In the genomic region with DNA sequence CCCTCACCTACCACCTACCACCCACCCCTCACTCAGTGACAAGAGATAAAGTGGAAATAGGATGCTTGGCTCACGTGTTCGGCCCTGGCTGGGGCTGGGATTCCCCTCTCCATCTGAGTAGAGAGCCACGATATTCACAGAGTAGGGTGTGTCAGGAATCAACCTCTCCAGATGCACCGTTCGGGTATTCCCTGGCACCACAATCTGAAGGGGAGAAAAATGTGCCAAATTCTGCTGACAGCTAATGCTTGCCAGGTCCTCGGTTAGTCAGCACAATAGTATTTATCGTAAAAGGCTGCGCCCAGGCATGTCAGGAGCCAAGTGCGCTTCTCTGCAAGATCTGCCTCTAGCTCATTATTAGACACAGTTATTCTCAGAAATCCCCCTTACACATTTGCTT, we compare ENCODE assay signal across 16 mouse cellular contexts.
A peak's percentile ranks its signal among the peaks of the same experiment; 100 is the strongest.
DNase-seq lines count a peak whose midpoint lies in the region; ATAC-seq and TF ChIP-seq lines count a peak whose summit lies in the region.
"Had no signal": no experiment of that assay in that cellular context is flagged by ENCODE, and none has a peak within 500 bp of the region (broad histone marks: within the 10 kb centered on the region; RNA-seq: fewer than 3 reads in every experiment).

No protein-coding gene starts in this region.

- peaks cover 4% of the 10 kb centered on the region for H3K4me1 ChIP-seq in limb, embryonic 14.5 days (ENCODE audit: control insufficient read depth, insufficient read depth, low read length)
- H3K4me1 ChIP-seq in limb, embryonic 10.5 days = no peaks in the 10 kb centered on the region
- H3K4me1 ChIP-seq in thymus, adult 2 months (replicated peaks; ENCODE audit: control insufficient read depth, insufficient read depth, low read length) = no peaks in the 10 kb centered on the region
- no peaks in the 10 kb centered on the region for H3K4me1 ChIP-seq in kidney, embryonic 15.5 days
- H3K4me1 ChIP-seq: midbrain, embryonic 12.5 days had no signal

- no peak for TF ChIP-seq POLR2A in limb, embryonic 14.5 days (IDR thresholded peaks at IDR 0.05; ENCODE audit: borderline replicate concordance, extremely low read depth, insufficient read depth, insufficient read length)
- TF ChIP-seq POLR2A in brain, embryonic 14.5 days (IDR thresholded peaks at IDR 0.05; ENCODE audit: borderline replicate concordance, extremely low read depth, insufficient read depth, insufficient read length, poor library complexity, severe bottlenecking) = no peak
- no peak for TF ChIP-seq POLR2A in thymus, adult 2 months (IDR thresholded peaks at IDR 0.05; ENCODE audit: control insufficient read depth, extremely low read depth, insufficient read depth, low read length, poor library complexity)

- H3K9ac ChIP-seq in limb, embryonic 14.5 days (ENCODE audit: low read depth, low read length, severe bottlenecking) = no peak overlapping the region
- H3K9ac ChIP-seq in kidney, embryonic 15.5 days = no peak overlapping the region
- H3K9ac ChIP-seq: embryonic facial prominence, embryonic 15.5 days; heart, embryonic 13.5 days; limb, embryonic 15.5 days; midbrain, embryonic 12.5 days had no signal

- TF ChIP-seq CTCF in brain, embryonic 14.5 days (IDR thresholded peaks at IDR 0.05; ENCODE audit: borderline replicate concordance, extremely low read depth, insufficient read depth, insufficient read length) = no peak
- TF ChIP-seq CTCF in layer of hippocampus, adult 2 months (conservative IDR thresholded peaks at IDR 0.05) = no peak
- TF ChIP-seq CTCF in thymus, adult 2 months (IDR thresholded peaks at IDR 0.05; ENCODE audit: borderline replicate concordance, control insufficient read depth, extremely low read depth, insufficient read depth, low read length, poor library complexity) = no peak

- DNase-seq in cerebellum, postnatal 14 days = peak; percentile 11 to 21
- DNase-seq in cerebellum, adult 18-20 months = no peak
- peak; percentile 11 for DNase-seq in limb, embryonic 14.5 days (ENCODE audit: low spot score)
- no peak for DNase-seq in limb, embryonic 10.5 days (ENCODE audit: low spot score)
- DNase-seq in brain, embryonic 14.5 days (ENCODE audit: low read depth) = peak; percentile 69
- DNase-seq in layer of hippocampus, adult 2 months (ENCODE audit: low spot score in 2 of 2) = peak; percentile 14 to 18
- no peak for DNase-seq in thymus, adult 2 months
- DNase-seq: cerebellum, adult 8-10 months; lung, postnatal 10 days; retina, postnatal 1 day had no signal

- no peak overlapping the region for H3K4me2 ChIP-seq in limb, embryonic 14.5 days (replicated peaks; ENCODE audit: low read depth, low read length, severe bottlenecking)
- H3K4me2 ChIP-seq in kidney, embryonic 15.5 days = no peak overlapping the region
- H3K4me2 ChIP-seq: embryonic facial prominence, embryonic 15.5 days; heart, embryonic 13.5 days; limb, embryonic 15.5 days; midbrain, embryonic 12.5 days had no signal

- no peak overlapping the region for H3K4me3 ChIP-seq in limb, embryonic 14.5 days (replicated peaks; ENCODE audit: low read length)
- no peak overlapping the region for H3K4me3 ChIP-seq in limb, embryonic 10.5 days
- H3K4me3 ChIP-seq in layer of hippocampus, adult 2 months = no peak overlapping the region
- H3K4me3 ChIP-seq in thymus, adult 2 months (ENCODE audit: control insufficient read depth, insufficient read depth, low read length) = no peak overlapping the region
- no peak overlapping the region for H3K4me3 ChIP-seq in kidney, embryonic 15.5 days (replicated peaks)
- H3K4me3 ChIP-seq: embryonic facial prominence, embryonic 15.5 days; heart, embryonic 13.5 days; limb, embryonic 15.5 days; midbrain, embryonic 12.5 days had no signal

- peaks cover 65% of the 10 kb centered on the region for H3K36me3 ChIP-seq in limb, embryonic 14.5 days (ENCODE audit: control insufficient read depth, insufficient read depth, low read length)
- no peaks in the 10 kb centered on the region for H3K36me3 ChIP-seq in limb, embryonic 10.5 days
- H3K36me3 ChIP-seq in thymus, adult 2 months (ENCODE audit: control insufficient read depth, insufficient read depth, low read length) = no peaks in the 10 kb centered on the region
- 0 out of 2 replicates have a peak, but pooled peaks cover 5% of the 10 kb centered on the region for H3K36me3 ChIP-seq in kidney, embryonic 15.5 days
- H3K36me3 ChIP-seq: midbrain, embryonic 12.5 days had no signal

- 75% methylated on average over 9 of the region's 9 CpGs for WGBS in limb, embryonic 14.5 days
- 87% methylated on average over 9 of the region's 9 CpGs for WGBS in limb, embryonic 10.5 days
- WGBS in thymus, adult 2 months = 91% methylated on average over 9 of the region's 9 CpGs
- 84% methylated on average over 9 of the region's 9 CpGs for WGBS in kidney, embryonic 15.5 days

- ATAC-seq in limb, embryonic 14.5 days (ENCODE audit: low FRiP score, low read depth) = no peak
- ATAC-seq in kidney, embryonic 15.5 days (replicated peaks; ENCODE audit: low FRiP score) = no peak

- H3K9me3 ChIP-seq in limb, embryonic 14.5 days (ENCODE audit: control insufficient read depth, low read length) = no peaks in the 10 kb centered on the region
- H3K9me3 ChIP-seq in limb, embryonic 10.5 days (replicated peaks) = no peaks in the 10 kb centered on the region
- H3K9me3 ChIP-seq in kidney, embryonic 15.5 days (replicated peaks) = no peaks in the 10 kb centered on the region
- H3K9me3 ChIP-seq: embryonic facial prominence, embryonic 15.5 days; heart, embryonic 13.5 days; limb, embryonic 15.5 days; midbrain, embryonic 12.5 days had no signal

- H3K27me3 ChIP-seq in limb, embryonic 14.5 days (ENCODE audit: control insufficient read depth, insufficient read depth, low read length) = no peaks in the 10 kb centered on the region
- H3K27me3 ChIP-seq in limb, embryonic 10.5 days (ENCODE audit: low read depth, poor library complexity, severe bottlenecking) = no peaks in the 10 kb centered on the region
- H3K27me3 ChIP-seq in thymus, adult 2 months (ENCODE audit: control insufficient read depth, insufficient read depth, low read length) = no peaks in the 10 kb centered on the region
- no peaks in the 10 kb centered on the region for H3K27me3 ChIP-seq in kidney, embryonic 15.5 days
- H3K27me3 ChIP-seq: embryonic facial prominence, embryonic 15.5 days; heart, embryonic 13.5 days; limb, embryonic 15.5 days; midbrain, embryonic 12.5 days had no signal

- no peak overlapping the region for H3K27ac ChIP-seq in limb, embryonic 14.5 days (replicated peaks; ENCODE audit: low read depth, low read length)
- no peak overlapping the region for H3K27ac ChIP-seq in limb, embryonic 10.5 days
- no peak overlapping the region for H3K27ac ChIP-seq in layer of hippocampus, adult 2 months
- no peak overlapping the region for H3K27ac ChIP-seq in thymus, adult 2 months (ENCODE audit: control insufficient read depth, insufficient read depth, low read length)
- no peak overlapping the region for H3K27ac ChIP-seq in kidney, embryonic 15.5 days
- H3K27ac ChIP-seq: embryonic facial prominence, embryonic 15.5 days; heart, embryonic 13.5 days; limb, embryonic 15.5 days; midbrain, embryonic 12.5 days; stomach, postnatal 0 days had no signal

Comparison
In these comparisons a context has a peak if more than half of its experiments do, and no peak if none do; other contexts are left out.
1. DNase-seq: peak in cerebellum, postnatal 14 days (2 of 2), limb, embryonic 14.5 days (single experiment), brain, embryonic 14.5 days (single experiment) and layer of hippocampus, adult 2 months (2 of 2); none in cerebellum, adult 18-20 months (0 of 2), limb, embryonic 10.5 days (single experiment) and thymus, adult 2 months (single experiment).